Mouse (Mus musculus) midbrain, embryonic 11.5 days (tissue): ENCODE data around the gene Map9. TPM values are rescaled to one million over a fixed set of nuclear protein-coding genes. Genes with fewer than 3 reads are reported as not detected.
"Not testable (repeated sequence)": the region's sequence is repeated elsewhere in the genome, so short reads cannot be mapped to it uniquely, and the experiment has no call there.

Experiments
- ATAC-seq: fragments of 200-750 bp; cut with Nextera tagmentation; 2 replicates; pipeline ENCODE4 v1.8.0; 2017; ENCODE audit warnings: moderate TSS enrichment, moderate library complexity; ENCODE audit not compliant: low FRiP score
- DNase-seq: peaks from one replicate; pipeline ENCODE4 v3.0.0; 2015; ENCODE audit warnings: low spot score; ENCODE audit errors: missing footprints
- H3K27ac ChIP-seq: fragments of 300-500 bp; sonication (generic); 2 replicates; pipeline ENCODE4 v1.5.1; 2014; ENCODE audit warnings: low read depth, low read length
- H3K27me3 ChIP-seq: fragments of 300-500 bp; sonication (generic); 2 replicates; pipeline ENCODE4 v1.6.1; 2014; ENCODE audit warnings: mild to moderate bottlenecking, low read length, moderate library complexity, mixed read lengths; ENCODE audit not compliant: control insufficient read depth, insufficient read depth
- H3K36me3 ChIP-seq: fragments of 300-500 bp; sonication (generic); 2 replicates; pipeline ENCODE4 v1.6.1; 2014; ENCODE audit warnings: mild to moderate bottlenecking, low read length, moderate library complexity, mixed read lengths; ENCODE audit not compliant: control insufficient read depth, insufficient read depth
- H3K4me1 ChIP-seq: fragments of 300-500 bp; sonication (generic); 2 replicates; pipeline ENCODE4 v1.6.1; 2014; ENCODE audit warnings: low read length; ENCODE audit not compliant: control insufficient read depth, insufficient read depth
- H3K4me2 ChIP-seq: fragments of 300-500 bp; sonication (generic); 2 replicates; pipeline ENCODE4 v1.6.1; 2014; ENCODE audit warnings: mild to moderate bottlenecking, moderate library complexity
- H3K4me3 ChIP-seq: fragments of 300-500 bp; sonication (generic); 2 replicates; pipeline ENCODE4 v1.5.1; 2014; ENCODE audit warnings: low read depth, low read length
- H3K9ac ChIP-seq: fragments of 300-500 bp; sonication (generic); 2 replicates; pipeline ENCODE4 v1.6.1; 2014; ENCODE audit warnings: low read length
- H3K9me3 ChIP-seq: fragments of 300-500 bp; sonication (generic); 2 replicates; pipeline ENCODE4 v1.6.1; 2016; ENCODE audit warnings: low read length; ENCODE audit not compliant: control insufficient read depth
- WGBS: fragments of 180-500 bp; shearing (Covaris S2); extraction: QIAGEN DNeasy Blood & Tissue Kit; methylation state at CpG from one replicate; pipeline ENCODE4 v1.1.7; 2014; 5-methylcytosine and 5-hydroxymethylcytosine counted together
- polyA plus RNA-seq: library from polyadenylated mRNA; unstranded; fragments of >200 nt; fragmentation: Nextera tagmentation; extraction: Ambion mirVana; gene quantifications from 2 replicates; pipeline ENCODE4 v1.2.1, GENCODE M21; 2014

Gene Map9
- polyA plus RNA-seq, 1 experiment from 2014 or later = 14.4 TPM

- 89% methylated on average over 8 of the region's 8 CpGs for WGBS
- no peak overlapping the region for H3K9ac ChIP-seq
- no peak overlapping the region for H3K4me2 ChIP-seq
- no peak overlapping the region for H3K4me3 ChIP-seq
- H3K4me1 ChIP-seq = no peaks in the 10 kb centered on the region
- DNase-seq (no peak), ATAC-seq (no peak)
- H3K36me3 ChIP-seq = peaks cover 2% of the 10 kb centered on the region; the same call in 1 of the 2 replicates
- no peaks in the 10 kb centered on the region for H3K9me3 ChIP-seq
- H3K27ac ChIP-seq = no peak overlapping the region
- H3K27me3 ChIP-seq = no peaks in the 10 kb centered on the region
These were observed 27.2 kb downstream of the Map9 start for GRCm38 (mm10) chr3:82385091-82385490.

GRCm38 (mm10) chr3:82405830-82406229 is 48.0 kb downstream of the Map9 start:
- ATAC-seq = no peak
- no peaks in the 10 kb centered on the region for H3K27me3 ChIP-seq
- no peak for DNase-seq
- no peak overlapping the region for H3K9ac ChIP-seq
- no peak overlapping the region for H3K4me2 ChIP-seq
- H3K4me3 ChIP-seq = no peak overlapping the region
- H3K4me1 ChIP-seq = no peaks in the 10 kb centered on the region
- H3K9me3 ChIP-seq = no peaks in the 10 kb centered on the region
- H3K27ac ChIP-seq = no peak overlapping the region
- H3K36me3 ChIP-seq = no peaks in the 10 kb centered on the region
- 87% methylated on average over 6 of the region's 6 CpGs for WGBS

- Histone ChIP-seq H3K9ac (no peak overlapping the region), H3K4me3 (no peak overlapping the region), H3K27ac (no peak overlapping the region), H3K4me2 (no peak overlapping the region), H3K27me3 (no peaks in the 10 kb centered on the region), H3K36me3 (no peaks in the 10 kb centered on the region), H3K4me1 (no peaks in the 10 kb centered on the region), H3K9me3 (no peaks in the 10 kb centered on the region)
- 83% methylated on average over 3 of the region's 3 CpGs for WGBS
- no peak for ATAC-seq
- DNase-seq = no peak
These were observed 48.5 kb downstream of the Map9 start for GRCm38 (mm10) chr3:82406336-82406735.

GRCm38 (mm10) chr3:82407432-82407831 is 49.6 kb downstream of the Map9 start:
- Histone ChIP-seq H3K4me2 (no peak overlapping the region), H3K36me3 (no peaks in the 10 kb centered on the region), H3K4me3 (no peak overlapping the region), H3K27me3 (no peaks in the 10 kb centered on the region), H3K9ac (no peak overlapping the region), H3K4me1 (no peaks in the 10 kb centered on the region), H3K27ac (no peak overlapping the region), H3K9me3 (no peaks in the 10 kb centered on the region)
- 60% methylated on average over 2 of the region's 2 CpGs for WGBS
- no peak for DNase-seq
- no peak for ATAC-seq

GRCm38 (mm10) chr3:82412397-82412796 is 54.6 kb downstream of the Map9 start:
- DNase-seq = peak; percentile 86
- Histone ChIP-seq H3K4me1 (no peaks in the 10 kb centered on the region), H3K27ac (no peak overlapping the region), H3K9ac (no peak overlapping the region), H3K9me3 (no peaks in the 10 kb centered on the region), H3K4me3 (no peak overlapping the region), H3K4me2 (no peak overlapping the region), H3K36me3 (no peaks in the 10 kb centered on the region), H3K27me3 (no peaks in the 10 kb centered on the region)
- ATAC-seq = no peak

- H3K9ac ChIP-seq = no peak overlapping the region
- H3K27me3 ChIP-seq = no peaks in the 10 kb centered on the region
- no peaks in the 10 kb centered on the region for H3K36me3 ChIP-seq
- 82% methylated on average over 3 of the region's 3 CpGs for WGBS
- no peaks in the 10 kb centered on the region for H3K4me1 ChIP-seq
- H3K9me3 ChIP-seq = no peaks in the 10 kb centered on the region
- ATAC-seq (no peak), DNase-seq (no peak)
- no peak overlapping the region for H3K27ac ChIP-seq
- H3K4me2 ChIP-seq = no peak overlapping the region
- H3K4me3 ChIP-seq = no peak overlapping the region
These were observed 60.1 kb downstream of the Map9 start for GRCm38 (mm10) chr3:82417958-82418357.

GRCm38 (mm10) chr3:82435351-82435750 is 77.5 kb downstream of the Map9 start:
- Histone ChIP-seq H3K9me3 (no peaks in the 10 kb centered on the region), H3K4me2 (no peak overlapping the region), H3K27me3 (no peaks in the 10 kb centered on the region), H3K27ac (no peak overlapping the region), H3K4me1 (no peaks in the 10 kb centered on the region), H3K9ac (no peak overlapping the region), H3K36me3 (no peaks in the 10 kb centered on the region), H3K4me3 (no peak overlapping the region)
- DNase-seq (no peak), ATAC-seq (no peak)
- 93% methylated on average over 8 of the region's 8 CpGs for WGBS

GRCm38 (mm10) chr3:82440976-82441375 is 83.1 kb downstream of the Map9 start:
- WGBS = 53% methylated on average over 3 of the region's 3 CpGs

GRCm38 (mm10) chr3:82441601-82442000 is 83.8 kb downstream of the Map9 start:
- H3K4me3 ChIP-seq, H3K9me3 ChIP-seq, H3K36me3 ChIP-seq, H3K4me1 ChIP-seq, ATAC-seq, H3K9ac ChIP-seq, H3K4me2 ChIP-seq, H3K27me3 ChIP-seq, DNase-seq, H3K27ac ChIP-seq: not testable (repeated sequence)

More at GRCm38 (mm10) chr3:82440976-82441375, 83.1 kb downstream of the Map9 start:
- no peak overlapping the region for H3K4me2 ChIP-seq
- H3K36me3 ChIP-seq = no peaks in the 10 kb centered on the region
- DNase-seq (no peak), ATAC-seq (no peak)
- no peaks in the 10 kb centered on the region for H3K27me3 ChIP-seq
- H3K27ac ChIP-seq = no peak overlapping the region
- no peak overlapping the region for H3K4me3 ChIP-seq
- no peaks in the 10 kb centered on the region for H3K4me1 ChIP-seq
- no peak overlapping the region for H3K9ac ChIP-seq
- no peaks in the 10 kb centered on the region for H3K9me3 ChIP-seq
